Mouse (Mus musculus) frontal cortex, adult 2 months (tissue): ENCODE measurements around the gene Ifi211. TPM values are rescaled to one million over a fixed set of nuclear protein-coding genes. Genes with fewer than 3 reads are reported as not detected.
"Not testable (repeated sequence)": the region's sequence is repeated elsewhere in the genome, so short reads cannot be mapped to it uniquely, and the experiment has no call there.

ENCODE experiments used
- DNase-seq, 2 experiments: peaks; one replicate each; pipeline ENCODE4 v3.0.0; 2022; ENCODE audit warnings: low spot score in 1 of 2; ENCODE audit errors: extremely low spot score in 1 of 2
- polyA plus RNA-seq: library from polyadenylated mRNA; depleted of rRNA; stranded (reverse); fragments of >200 nt; gene quantifications from 2 replicates; pipeline ENCODE4 v1.2.3, GENCODE M21; 2012; rRNA removed

The Ifi211 gene
- polyA plus RNA-seq, 1 experiment = 0.14 TPM

DNA sequence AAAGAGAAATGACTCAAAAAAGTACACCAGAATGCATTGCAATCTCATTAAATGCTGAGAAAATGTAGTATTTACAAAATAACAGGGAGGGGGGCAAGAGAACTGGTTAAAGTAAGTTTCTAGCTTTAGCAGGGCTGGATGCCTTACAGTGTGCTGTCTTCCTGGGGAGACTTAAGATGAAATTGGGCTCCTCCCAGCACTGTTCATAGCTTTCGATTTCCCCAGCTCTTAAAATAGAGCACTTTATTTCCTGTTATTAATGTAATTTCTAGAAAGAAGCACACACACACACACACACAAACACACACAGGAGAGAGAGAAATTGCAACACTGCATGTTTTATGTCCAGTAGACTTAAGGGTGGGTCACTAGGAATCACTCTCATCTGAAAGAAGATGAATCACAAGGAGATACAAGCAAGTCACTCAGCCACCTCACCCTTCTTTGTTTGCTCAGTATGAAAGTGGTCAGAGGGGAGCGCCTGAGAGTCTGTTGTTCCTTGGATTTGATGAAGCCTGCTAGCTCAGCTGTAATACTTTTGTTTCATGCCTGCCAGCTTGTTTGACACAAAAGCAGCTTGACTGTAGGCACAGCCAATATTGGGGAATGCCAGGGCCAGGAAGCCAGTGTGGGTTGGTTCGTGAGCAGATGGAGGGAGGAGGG, 32.7 kb downstream of the Ifi211 start:
- DNase-seq = peak in 1 of 2 experiments; percentile 3

DNA sequence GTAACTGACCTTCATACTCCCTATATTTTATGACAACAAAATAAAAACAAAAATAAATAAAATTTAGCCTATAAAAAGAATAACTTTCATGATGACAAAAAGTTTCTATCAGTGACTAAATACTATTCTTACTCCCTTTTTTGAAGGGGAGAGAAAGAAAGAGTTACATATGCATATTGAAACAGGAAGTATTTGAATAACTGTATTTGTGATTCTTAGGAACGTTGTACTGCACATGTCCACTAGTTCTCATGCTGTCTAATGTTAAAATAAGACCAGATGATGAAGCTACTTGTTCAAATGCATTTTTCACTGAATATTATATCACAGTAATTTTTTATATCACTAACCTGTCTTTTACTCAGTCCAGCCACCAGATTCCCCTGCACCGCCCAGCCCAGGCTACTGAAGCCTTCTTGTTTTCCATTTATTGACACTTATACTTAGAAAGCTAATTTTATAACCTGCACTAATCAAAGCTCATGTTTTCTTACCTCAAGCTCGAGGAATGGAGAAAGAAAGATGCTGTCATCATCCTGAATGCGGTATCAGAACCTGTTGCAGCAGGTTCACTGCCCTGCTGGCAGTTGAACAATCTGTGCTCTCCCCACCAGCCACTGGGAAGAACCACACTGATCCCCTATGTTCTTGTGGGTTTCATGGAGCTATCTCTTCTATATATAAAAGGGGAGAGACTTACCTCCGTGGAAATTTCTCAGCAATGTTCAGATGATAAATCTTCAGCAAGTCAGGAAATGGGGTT, 33.4 kb downstream of the Ifi211 start:
- not testable (repeated sequence) for DNase-seq

DNA sequence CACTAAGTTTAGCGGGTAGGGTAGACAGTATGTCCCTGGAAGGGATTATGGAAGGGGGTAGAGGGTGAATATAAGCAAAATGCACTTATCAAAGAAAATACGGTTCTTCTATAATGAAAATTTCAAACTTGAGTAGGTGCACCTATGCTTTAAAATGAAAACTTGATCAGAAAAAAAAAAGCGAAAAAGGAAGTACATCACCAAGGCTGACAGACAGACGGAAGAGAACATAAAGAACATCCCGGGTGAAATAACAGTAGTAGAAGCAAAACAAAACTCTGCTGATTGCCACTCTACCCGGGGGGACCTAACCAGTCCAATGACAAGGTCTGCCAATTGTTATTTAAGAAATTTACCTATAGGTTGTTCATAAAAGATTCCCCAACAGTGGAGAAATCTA, 34.6 kb downstream of the Ifi211 start:
- DNase-seq = not testable (repeated sequence)

DNA sequence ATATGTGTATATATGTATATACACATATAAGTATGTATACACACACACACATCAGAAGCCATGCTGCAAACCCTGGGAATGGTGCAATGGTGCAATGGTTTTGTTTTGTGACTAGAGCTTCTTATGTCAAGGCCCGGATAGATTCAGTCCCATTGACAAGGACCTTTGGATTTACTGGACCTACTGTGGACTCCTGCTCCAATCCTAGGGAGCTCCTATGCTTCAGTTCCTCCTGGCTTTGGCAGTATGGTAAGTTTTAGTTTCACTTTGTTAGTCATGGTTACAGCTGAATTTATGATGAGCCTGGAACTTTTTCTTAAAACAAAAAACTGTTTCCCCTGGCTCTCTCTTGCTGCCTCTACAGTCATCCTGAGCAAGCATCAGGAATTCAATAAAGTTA, 35.7 kb downstream of the Ifi211 start:
- DNase-seq = not testable (repeated sequence)

DNA sequence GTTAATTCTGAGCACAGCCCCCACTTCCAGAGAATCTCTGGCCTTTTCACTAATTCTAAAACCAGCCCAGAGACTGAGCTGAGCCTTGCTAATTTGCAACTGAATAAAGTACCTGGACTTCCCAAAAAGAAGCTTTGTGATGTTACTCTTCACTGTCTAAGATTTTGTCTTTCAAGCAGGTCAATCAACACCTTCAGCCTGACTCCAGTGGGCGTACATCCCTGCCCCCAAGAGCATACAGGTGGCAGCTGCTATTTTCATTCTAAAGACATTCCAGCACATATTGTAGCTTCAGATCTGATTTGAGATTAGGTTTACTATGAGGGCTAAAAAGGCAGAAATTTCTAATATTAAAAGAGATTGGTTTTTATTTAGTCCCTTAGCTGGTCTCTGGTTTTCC, 44.3 kb downstream of the Ifi211 start:
- DNase-seq = not testable (repeated sequence)

DNA sequence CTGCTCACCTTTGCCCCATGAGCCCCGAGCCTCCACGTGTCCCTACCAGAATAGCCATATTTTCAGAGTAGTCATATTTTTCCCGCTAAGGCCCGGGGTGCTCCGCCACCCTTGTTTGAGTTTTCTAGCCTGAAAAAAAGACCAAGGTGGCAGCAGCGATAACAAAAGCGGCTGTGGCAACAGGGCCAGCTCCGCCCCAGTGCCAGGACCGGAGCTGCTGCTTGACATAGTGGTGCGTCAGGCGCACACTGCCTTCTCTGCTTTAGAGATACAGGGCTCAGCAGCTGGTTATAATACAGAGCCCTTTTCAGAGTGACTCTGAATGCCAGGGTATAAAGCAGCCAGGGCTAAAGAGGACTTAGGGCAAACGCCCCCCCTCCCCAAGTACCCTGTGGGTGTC, 46.3 kb downstream of the Ifi211 start:
- no peak for DNase-seq

DNA sequence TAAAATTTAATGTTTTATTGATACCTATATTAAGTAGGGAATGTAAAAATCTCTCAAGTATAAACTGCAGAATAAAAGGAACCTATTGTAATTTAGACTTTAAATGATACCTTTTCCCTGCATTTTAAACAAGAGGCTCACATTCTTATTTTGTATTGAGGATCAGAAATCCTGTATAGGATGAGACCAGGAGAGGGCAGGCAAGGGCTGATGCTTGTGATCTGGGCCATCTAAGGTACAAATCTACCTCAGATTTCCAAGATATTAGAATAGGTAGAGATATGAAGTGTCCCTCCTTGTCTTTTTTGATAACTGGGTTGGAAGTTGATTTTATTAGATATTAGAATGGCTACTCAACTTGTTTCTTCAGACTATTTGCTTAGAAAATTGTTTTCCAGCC, 59.1 kb downstream of the Ifi211 start:
- DNase-seq = peak in 1 of 2 experiments; percentile 52

DNA sequence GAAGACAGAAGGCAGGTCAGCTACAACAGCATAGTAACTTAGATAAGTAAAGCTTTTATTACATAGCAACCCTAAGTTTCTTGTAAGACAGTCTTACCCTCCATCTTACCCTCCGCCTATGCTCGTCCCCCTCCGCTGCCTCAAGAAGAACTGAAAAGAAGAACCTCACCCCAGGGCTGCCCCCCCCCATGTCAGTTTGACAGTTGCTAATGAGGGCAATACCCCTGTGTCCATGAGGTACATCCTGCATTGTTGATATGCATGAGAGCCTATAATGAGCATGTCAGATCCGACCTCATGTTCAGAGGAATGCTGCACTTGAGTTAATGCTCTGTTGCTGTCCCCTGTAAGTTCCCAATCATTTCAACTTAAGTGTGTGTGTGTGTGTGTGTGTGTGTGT, 60.0 kb downstream of the Ifi211 start:
- DNase-seq = not testable (repeated sequence)

Other genes with a start within 250 kb of the Ifi211 start
- 0.02 TPM in 1 of 2 replicates, not detected in the other for gene Ifi208, start 239.4 kb downstream of the Ifi211 start, polyA plus RNA-seq
- gene Ifi207, start 171.3 kb downstream of the Ifi211 start, polyA plus RNA-seq = 0.34 and 0.38 TPM in 2 replicates
- gene Ifi204, start 146.1 kb downstream of the Ifi211 start, polyA plus RNA-seq = 0.13 and 0.54 TPM in 2 replicates
- 1.3 and 1.6 TPM in 2 replicates for gene Mndal, start 29.4 kb upstream of the Ifi211 start, polyA plus RNA-seq
- 0.71 and 0.96 TPM in 2 replicates for gene Ifi203, start 29.6 kb upstream of the Ifi211 start, polyA plus RNA-seq
- not detected in 2 replicates for gene Ifi202b, start 69.7 kb upstream of the Ifi211 start, polyA plus RNA-seq
- gene Ifi205, start 118.8 kb upstream of the Ifi211 start, polyA plus RNA-seq = not detected in 2 replicates
- gene Olfr433, start 127.7 kb upstream of the Ifi211 start, polyA plus RNA-seq = not detected in 2 replicates
- gene Olfr432, start 136.2 kb upstream of the Ifi211 start, polyA plus RNA-seq = not detected in 2 replicates
- gene Olfr430, start 153.6 kb upstream of the Ifi211 start, polyA plus RNA-seq = not detected in 2 replicates
- gene Olfr429, start 171.3 kb upstream of the Ifi211 start, polyA plus RNA-seq = not detected in 2 replicates
- not detected in 2 replicates for gene Olfr427, start 183.8 kb upstream of the Ifi211 start, polyA plus RNA-seq
- not detected in 2 replicates for gene Olfr231, start 208.1 kb upstream of the Ifi211 start, polyA plus RNA-seq
- not detected in 2 replicates for gene Olfr424, start 218.5 kb upstream of the Ifi211 start, polyA plus RNA-seq
- not detected in 2 replicates for gene Olfr420, start 242.6 kb upstream of the Ifi211 start, polyA plus RNA-seq